Mouse (Mus musculus) urinary bladder, postnatal 10 days (tissue): ENCODE measurements around the gene Cd79b.

Source experiments
- DNase-seq: peaks from one replicate; pipeline ENCODE4 v3.0.0; 2022; ENCODE audit warnings: low spot score

Gene Cd79b

DNA sequence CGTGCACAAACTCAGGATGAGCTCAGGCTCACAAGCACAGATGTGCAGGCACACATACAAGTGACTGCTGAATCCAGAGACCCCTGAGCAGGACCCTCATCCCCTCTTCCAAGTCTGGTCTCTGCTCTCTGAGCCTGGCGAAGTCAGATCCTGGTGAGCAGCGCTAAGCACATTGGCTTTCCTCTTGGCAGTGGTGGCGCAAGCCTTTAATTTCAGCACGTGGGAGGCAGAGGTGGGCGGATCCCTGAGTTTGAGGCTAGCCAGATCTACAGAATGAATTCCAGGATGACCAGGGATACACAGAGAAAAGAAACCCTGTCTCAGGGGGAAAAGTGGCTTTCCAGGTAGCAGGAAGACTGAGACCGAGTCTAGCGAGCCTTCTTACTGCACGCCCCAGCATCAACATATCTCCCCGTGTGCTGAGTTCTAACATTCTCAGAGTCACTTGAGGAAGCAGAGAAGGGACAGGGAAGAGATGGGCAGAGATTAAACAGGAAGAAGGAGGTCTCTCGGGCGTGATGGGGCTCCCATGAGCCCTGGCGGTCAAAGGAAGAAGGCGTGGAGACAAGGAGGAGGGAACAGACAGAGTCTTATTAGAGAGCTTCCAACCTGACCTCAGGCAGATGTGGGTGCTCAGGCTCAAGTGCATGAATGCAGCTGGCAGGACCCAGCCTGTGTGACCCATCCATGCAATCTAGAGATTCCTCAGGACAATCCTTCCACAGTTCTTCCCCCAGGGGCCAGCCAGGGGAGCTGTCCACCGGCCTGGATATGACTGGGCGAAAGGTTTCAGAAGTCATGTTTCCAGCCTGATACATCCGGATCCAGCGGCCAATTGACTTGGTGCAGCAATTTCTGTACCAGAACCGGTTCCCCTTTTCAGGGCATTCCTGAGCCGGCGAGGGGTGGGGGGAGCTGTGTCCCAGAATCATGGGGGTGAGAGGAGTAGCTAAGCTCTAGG lies 4.1 kb upstream of the Cd79b start:
- no peak for DNase-seq

GRCm38 (mm10) chr11:106317801-106318200 lies 3.2 kb upstream of the Cd79b start:
- no peak for DNase-seq

DNA sequence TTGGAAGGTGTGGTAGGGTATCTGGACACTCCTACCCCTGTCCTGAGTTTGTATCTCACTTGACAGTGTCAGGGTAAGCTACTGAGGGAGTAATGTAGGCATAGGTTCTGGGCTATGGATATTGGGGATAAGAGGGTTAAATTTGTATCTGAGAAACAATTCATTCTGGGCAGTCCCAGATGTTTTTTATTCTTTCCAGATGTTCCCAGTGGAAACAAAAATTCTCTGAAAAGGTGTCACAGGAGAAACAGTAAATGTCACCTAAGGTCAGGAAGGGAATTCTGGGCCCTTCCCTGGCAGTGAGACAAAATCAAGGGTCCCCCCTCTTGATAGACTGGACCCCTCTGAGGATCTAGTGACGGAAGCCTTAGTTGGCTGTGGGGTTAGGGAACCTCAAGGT lies 1.9 kb upstream of the Cd79b start:
- no peak for DNase-seq

GRCm38 (mm10) chr11:106313533-106313932 lies 1.0 kb downstream of the Cd79b start:
- DNase-seq: no peak

DNA sequence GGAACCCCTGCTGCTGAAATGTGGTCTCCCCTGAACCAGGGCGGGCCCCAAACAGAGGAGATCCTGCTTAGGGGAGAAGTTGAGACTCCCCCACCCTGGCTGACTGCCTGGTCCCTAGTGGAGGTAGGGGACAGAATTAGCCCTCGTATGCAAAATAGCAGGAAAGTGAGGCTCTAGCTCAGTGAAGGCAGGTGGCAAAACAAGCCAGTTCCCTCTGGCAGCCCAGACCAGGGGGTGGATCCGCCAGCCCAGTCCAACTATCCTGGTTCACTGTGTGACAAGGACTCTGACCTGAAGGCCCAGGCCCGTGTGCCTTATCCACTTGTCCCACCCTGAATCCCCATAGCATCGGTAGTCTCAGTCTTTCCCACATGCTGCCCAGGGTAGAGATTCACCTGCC lies 4.4 kb downstream of the Cd79b start:
- no peak for DNase-seq

GRCm38 (mm10) chr11:106308162-106308561 lies 6.4 kb downstream of the Cd79b start:
- DNase-seq: no peak

GRCm38 (mm10) chr11:106307432-106307831 lies 7.1 kb downstream of the Cd79b start:
- DNase-seq: no peak

DNA sequence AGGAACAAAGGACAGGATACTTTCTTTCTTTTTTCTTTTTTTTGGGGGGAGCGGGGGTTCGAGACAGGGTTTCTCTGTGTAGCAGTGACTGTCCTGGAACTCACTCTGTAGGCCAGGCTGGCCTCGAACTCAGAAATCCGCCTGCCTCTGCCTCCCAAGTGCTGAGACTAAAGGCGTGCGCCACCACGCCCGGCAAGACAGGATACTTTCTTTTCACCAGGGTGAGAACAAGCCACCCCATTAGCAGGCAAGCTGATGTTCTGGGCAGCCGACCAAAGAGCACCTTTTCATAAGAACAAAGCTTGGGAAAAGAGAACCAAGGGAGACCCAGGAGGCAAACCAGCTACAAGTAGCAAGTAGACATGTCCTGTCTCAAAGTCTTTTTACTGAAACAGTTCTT lies 7.8 kb downstream of the Cd79b start:
- DNase-seq: no peak

GRCm38 (mm10) chr11:106306065-106306385 lies 8.5 kb downstream of the Cd79b start:
- DNase-seq: no peak

DNA sequence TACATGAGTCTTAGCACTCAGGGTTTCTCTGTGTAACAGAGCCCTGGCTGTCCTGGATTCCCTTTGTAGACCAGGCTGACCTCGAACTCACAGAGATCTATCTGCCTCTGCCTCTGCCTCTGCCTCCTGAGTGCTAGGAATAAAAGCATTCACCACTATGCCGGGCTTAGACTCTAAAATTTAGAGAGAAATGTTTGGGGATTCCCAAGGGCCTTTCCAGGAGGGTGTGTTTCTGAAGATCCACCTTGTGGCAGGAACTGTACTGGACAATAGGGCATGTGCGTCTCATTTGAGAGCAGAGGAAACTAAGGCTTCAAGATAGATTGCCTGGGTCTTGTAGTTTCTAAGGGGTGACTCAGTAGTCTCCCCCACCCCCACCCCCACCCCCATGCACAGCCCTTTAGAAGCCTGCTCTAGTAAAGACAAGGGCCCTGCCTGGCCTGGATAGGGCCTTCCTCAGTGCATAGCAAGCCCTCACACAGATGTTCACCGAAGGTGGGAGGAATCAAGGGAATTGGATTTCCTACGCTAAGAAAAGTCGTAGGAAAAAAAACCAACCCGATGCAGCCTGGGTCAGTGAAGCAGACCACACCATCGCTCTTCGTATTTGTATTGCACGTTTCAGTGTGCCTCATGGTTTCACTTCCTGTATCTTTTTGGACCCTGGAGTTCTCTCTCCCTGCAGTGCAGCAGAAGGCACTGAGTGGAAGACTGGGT lies 9.1 kb downstream of the Cd79b start:
- no peak for DNase-seq

- DNase-seq: no peak
Observed at GRCm38 (mm10) chr11:106302634-106303033, 11.9 kb downstream of the Cd79b start.

DNA sequence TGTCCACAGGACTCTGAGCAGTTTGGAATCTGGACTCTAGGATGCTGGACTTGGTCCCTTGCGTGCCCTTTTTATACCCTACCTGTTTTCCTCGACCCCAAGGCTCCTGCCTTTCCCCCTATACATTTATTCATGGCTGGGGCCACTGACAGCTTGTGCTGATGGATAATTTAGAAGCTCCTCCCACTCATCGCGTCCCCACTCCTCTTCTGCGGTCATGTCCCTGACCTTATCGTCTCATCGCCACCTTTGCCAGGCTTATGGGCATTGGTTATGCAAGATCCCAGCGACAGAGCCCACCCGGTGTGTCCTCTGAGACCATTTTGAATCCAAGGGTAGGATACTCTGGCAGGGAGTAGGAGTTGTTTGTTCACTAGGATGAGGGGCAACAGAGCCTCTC lies 12.8 kb downstream of the Cd79b start, which contains the start of gene Gh:
Gene Gh (minus strand): TSS at position 101 of the 400 bp plus-strand sequence.
- no peak for DNase-seq

DNA sequence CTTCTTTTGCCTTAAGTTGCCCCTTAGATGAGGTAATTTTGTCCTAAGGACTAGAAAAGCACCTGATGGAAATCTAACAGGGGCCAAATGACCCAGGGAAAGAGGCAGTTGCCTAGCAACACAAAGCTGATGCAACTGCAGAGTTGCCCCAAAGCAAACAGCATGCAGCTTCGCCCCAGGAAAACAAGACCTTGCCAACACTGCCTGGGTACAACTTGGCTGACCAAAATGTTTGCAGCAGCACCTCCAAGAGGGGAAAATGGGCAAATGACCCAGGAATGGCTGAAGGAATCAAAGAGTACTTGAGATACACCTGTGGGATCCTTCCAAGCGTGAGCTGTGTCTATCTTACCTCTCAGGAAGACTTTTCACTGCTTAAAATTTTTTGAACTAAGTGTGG lies 22.7 kb downstream of the Cd79b start:
- no peak for DNase-seq

- DNase-seq: no peak
Observed at GRCm38 (mm10) chr11:106290376-106290775, 24.2 kb downstream of the Cd79b start.

- no peak for DNase-seq
Observed at GRCm38 (mm10) chr11:106289369-106289768, 25.2 kb downstream of the Cd79b start.

DNA sequence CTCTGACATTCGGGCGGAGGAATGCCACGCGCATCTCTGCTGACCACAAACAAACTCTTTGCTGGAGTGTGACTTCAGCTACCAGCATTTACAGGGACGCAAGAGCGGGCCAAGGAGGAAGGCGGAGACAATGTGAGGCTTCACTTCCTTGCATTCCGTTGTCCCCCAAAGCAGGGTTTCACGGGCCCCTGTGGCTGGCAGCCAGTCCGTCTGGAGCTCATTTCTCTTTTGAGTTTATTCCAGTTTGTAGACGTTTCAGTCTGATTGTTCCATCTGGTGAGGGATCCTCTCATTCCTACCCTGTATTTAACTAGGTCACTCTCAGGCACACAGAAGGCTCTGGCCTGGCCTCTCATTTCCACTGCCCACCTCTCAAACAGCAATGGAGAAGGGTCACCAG lies 27.6 kb downstream of the Cd79b start:
- DNase-seq: no peak

DNA sequence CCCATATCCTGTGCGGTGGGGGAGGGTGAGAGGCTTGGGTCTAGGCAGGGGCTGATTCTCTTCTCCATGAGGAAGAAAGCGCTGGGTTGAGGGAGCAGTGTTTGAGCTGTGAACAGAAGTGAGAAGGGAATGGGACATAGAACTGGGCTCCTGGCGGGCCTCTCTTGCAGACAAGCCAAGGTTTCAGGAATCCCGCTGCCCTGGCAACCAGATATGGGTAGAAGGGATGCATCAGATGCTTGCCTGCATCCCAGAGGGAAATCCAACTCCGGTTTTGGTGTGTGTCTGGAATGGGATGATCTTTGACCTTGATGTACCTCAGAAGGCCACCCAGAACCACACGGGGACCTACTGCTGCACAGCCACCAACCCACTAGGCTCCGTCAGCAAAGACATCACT lies 28.4 kb downstream of the Cd79b start:
- DNase-seq: no peak

GRCm38 (mm10) chr11:106284126-106284525 lies 30.4 kb downstream of the Cd79b start:
- DNase-seq: no peak

GRCm38 (mm10) chr11:106283371-106283770 lies 31.2 kb downstream of the Cd79b start:
- DNase-seq: no peak

DNA sequence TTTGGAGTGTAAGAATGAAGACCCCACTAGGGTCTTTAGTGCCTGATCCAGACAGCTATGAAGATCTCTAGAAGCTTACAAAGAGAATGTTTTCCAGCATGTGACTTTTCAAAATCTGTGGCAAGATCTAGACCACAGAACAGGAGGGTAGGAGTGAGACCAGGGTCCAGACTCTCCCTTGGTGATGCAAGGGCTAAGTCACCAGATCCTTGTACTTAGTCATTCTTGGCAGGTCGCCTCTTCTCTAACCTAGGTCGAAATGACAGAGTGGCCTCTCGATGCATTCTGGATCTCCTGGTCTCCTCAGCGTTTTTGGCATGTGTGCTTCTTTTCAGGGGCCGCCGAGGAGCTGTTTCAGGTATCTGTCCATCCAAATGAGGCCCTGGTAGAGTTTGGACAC lies 32.1 kb downstream of the Cd79b start:
- no peak for DNase-seq

DNA sequence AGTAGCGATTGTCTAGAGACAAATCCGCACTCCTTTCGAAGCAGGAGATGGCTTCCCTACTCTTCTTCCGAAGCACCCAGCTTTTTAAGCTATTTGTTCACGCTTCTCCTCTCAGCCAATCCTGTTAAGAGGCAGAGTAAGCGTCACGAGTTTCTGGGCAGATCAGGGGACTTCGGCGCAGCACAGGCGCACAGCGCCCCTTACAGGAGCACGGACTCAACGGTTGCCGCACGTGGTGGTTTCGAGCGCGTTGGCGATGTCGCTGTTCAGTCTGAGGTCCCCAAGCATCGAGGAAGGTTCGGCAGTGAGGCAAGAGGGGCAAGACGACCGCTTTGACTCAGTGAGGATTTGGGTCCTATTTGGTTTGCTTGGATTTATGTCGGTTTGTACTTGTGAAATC lies 38.1 kb downstream of the Cd79b start, which contains the start of gene Tcam1:
Gene Tcam1 (plus strand): TSS at position 219 of the 400 bp plus-strand sequence.
- peak; percentile 79 for DNase-seq

DNA sequence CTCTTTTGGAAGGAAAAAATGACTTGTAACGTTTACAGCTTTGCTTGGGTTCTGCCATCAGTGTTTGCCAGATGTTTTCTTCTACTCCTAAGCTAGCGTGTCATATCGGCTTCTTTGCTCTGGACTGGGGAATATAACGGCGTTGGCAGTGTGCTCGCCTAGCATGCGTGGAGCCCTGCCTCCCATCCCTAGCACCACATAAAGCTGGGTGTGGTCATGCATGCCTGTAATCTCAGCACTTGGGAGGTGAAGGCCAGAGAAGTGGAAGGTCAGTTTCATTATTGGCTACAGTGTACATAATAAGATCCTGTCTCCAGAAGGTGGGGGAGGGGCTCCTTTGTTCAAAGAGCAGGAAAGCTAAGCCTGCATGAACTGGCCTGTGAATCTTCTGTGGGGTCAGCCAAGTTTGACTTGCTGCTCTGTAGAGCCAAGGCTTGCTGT lies 39.6 kb downstream of the Cd79b start:
- DNase-seq: no peak

DNA sequence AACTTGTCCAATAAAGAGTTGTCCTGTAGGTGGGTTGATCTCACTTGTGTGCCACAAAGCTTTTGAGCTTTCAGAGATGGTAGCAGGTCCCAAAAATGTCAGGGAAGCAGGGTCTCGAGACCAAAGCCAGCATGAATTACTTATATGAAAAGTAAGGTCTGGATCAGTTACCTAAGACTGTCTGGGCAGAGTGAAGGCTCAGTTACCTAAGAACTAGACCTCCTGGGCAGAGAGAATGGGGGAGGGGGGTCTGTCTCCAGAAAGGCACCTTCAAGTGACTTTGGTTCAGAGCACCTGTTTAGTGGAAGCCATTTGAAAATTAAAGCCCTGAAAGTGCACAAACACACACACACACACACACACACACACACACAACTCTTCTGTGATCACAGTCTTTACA lies 40.2 kb downstream of the Cd79b start:
- DNase-seq: no peak
